Mouse (Mus musculus) intestine, embryonic 14.5 days (tissue): Measurements from ENCODE around the gene Poldip3. TPM values are rescaled to one million over a fixed set of nuclear protein-coding genes. Genes with fewer than 3 reads are reported as not detected.

ENCODE experiments used
- ATAC-seq: fragments of 200-750 bp; cut with Nextera tagmentation; replicated peaks from 2 replicates; pipeline ENCODE4 v1.8.0; 2017; ENCODE audit warnings: low read depth, moderate number of reproducible peaks, moderate TSS enrichment, moderate library complexity; ENCODE audit not compliant: low FRiP score, low TSS enrichment
- DNase-seq: peaks from one replicate; pipeline ENCODE4 v3.0.0-alpha.2; 2018; ENCODE audit warnings: low spot score
- H3K27ac ChIP-seq: fragments of 300-500 bp; sonication (generic); 2 replicates; pipeline ENCODE4 v1.5.1; 2014; ENCODE audit warnings: low read depth, mild to moderate bottlenecking, control low read depth
- H3K27me3 ChIP-seq: fragments of 300-500 bp; sonication (generic); replicated peaks from 2 replicates; pipeline ENCODE4 v1.6.1; 2014; ENCODE audit warnings: low read length, control low read depth; ENCODE audit not compliant: control insufficient read depth, insufficient read depth
- H3K36me3 ChIP-seq: fragments of 300-500 bp; sonication (generic); 2 replicates; pipeline ENCODE4 v1.6.1; 2014; ENCODE audit warnings: low read length, control low read depth; ENCODE audit not compliant: control insufficient read depth, insufficient read depth
- H3K4me1 ChIP-seq: fragments of 300-500 bp; sonication (generic); replicated peaks from 2 replicates; pipeline ENCODE4 v1.6.1; 2014; ENCODE audit warnings: low read length, control low read depth, mixed read lengths; ENCODE audit not compliant: control insufficient read depth, insufficient read depth
- H3K4me2 ChIP-seq: fragments of 300-500 bp; sonication (generic); 2 replicates; pipeline ENCODE4 v1.6.1; 2014; ENCODE audit warnings: low read length
- H3K4me3 ChIP-seq: fragments of 300-500 bp; sonication (generic); 2 replicates; pipeline ENCODE4 v1.5.1; 2014; ENCODE audit warnings: low read depth, low read length, control low read depth, mixed read lengths
- H3K9ac ChIP-seq: fragments of 300-500 bp; sonication (generic); 2 replicates; pipeline ENCODE4 v1.6.1; 2014; ENCODE audit warnings: mild to moderate bottlenecking, low read length
- H3K9me3 ChIP-seq: fragments of 300-500 bp; sonication (generic); 2 replicates; pipeline ENCODE4 v1.6.1; 2016; ENCODE audit warnings: low read length, control low read depth; ENCODE audit not compliant: control insufficient read depth
- WGBS: fragments of 180-500 bp; shearing (Covaris S2); extraction: QIAGEN DNeasy Blood & Tissue Kit; methylation state at CpG from one replicate; pipeline ENCODE4 v1.1.7; 2014; 5-methylcytosine and 5-hydroxymethylcytosine counted together
- polyA plus RNA-seq: library from polyadenylated mRNA; unstranded; fragments of >200 nt; fragmentation: Nextera tagmentation; extraction: Ambion mirVana; gene quantifications from 2 replicates; pipeline ENCODE4 v1.2.1, GENCODE M21; 2014

Poldip3 gene
- polyA plus RNA-seq, 1 experiment from 2014 or later = 145 TPM

DNA sequence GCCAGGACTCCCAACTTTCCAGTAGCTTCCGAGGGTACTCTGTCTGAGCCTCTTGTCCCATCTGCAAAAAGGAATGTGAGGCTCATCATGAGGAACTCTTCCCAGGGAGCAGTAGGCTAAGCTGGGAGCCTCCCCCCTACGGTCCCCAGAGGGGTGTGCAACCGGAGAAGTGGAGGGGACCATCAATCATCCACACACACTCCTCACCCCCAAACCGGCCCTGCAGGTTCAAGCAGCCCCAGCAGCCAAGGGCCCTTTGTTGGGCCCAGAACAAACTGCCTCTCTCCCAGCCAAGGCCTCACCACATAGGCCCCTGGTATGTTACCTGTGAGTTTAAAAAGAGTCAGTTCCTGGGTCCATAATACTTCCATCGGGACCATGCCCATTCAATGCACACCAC, 17.9 kb upstream of the Poldip3 start:
- DNase-seq (no peak), ATAC-seq (no peak)
- Histone ChIP-seq H3K27me3 (no peaks in the 10 kb centered on the region), H3K4me2 (no peak overlapping the region), H3K36me3 (peaks cover 2% of the 10 kb centered on the region; the same call in 1 of the 2 replicates), H3K4me1 (peaks cover 27% of the 10 kb centered on the region), H3K4me3 (no peak overlapping the region), H3K9ac (no peak overlapping the region), H3K27ac (no peak overlapping the region), H3K9me3 (no peaks in the 10 kb centered on the region)
- WGBS = 48% methylated on average over 5 of the region's 5 CpGs

DNA sequence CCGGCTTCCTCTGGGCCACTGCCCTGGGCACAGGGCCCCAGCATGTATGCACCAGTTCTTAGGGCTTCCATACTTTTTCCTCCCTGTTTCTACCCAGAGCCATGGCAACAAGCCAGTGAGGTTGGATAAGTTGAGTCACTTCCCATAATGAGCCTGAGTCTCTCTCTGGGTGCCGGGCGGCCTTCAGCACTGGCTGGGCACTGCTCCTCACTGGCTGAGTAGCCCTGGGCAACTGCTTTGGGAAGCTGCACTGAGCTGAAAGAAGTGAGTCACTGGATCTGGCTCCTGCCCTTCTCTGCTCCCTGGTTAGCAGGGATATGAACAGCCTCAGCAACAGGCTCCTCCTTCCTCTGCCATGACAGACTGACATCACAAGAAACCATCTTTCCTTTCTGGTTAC, 17.5 kb upstream of the Poldip3 start:
- H3K9me3 ChIP-seq = no peaks in the 10 kb centered on the region
- no peak overlapping the region for H3K4me2 ChIP-seq
- ATAC-seq (no peak), DNase-seq (no peak)
- 84% methylated on average over 3 of the region's 3 CpGs for WGBS
- no peak overlapping the region for H3K4me3 ChIP-seq
- no peak overlapping the region for H3K27ac ChIP-seq
- no peaks in the 10 kb centered on the region for H3K27me3 ChIP-seq
- no peak overlapping the region for H3K9ac ChIP-seq
- peaks cover 7% of the 10 kb centered on the region; the same call in 1 of the 2 replicates for H3K36me3 ChIP-seq
- peaks cover 27% of the 10 kb centered on the region for H3K4me1 ChIP-seq

GRCm38 (mm10) chr15:83165526-83166315, 16.5 kb upstream of the Poldip3 start:
- Histone ChIP-seq H3K4me1 (peaks cover 18% of the 10 kb centered on the region), H3K4me3 (no peak overlapping the region), H3K36me3 (peaks cover 10% of the 10 kb centered on the region), H3K9ac (no peak overlapping the region), H3K27me3 (no peaks in the 10 kb centered on the region), H3K27ac (no peak overlapping the region), H3K4me2 (no peak overlapping the region), H3K9me3 (no peaks in the 10 kb centered on the region)
- DNase-seq (no peak), ATAC-seq (no peak)
- 92% methylated on average over 13 of the region's 13 CpGs for WGBS

GRCm38 (mm10) chr15:83164971-83165471, 15.8 kb upstream of the Poldip3 start:
- H3K9ac ChIP-seq = no peak overlapping the region
- DNase-seq = no peak
- H3K4me3 ChIP-seq = no peak overlapping the region
- H3K27ac ChIP-seq = no peak overlapping the region
- 60% methylated on average over 5 of the region's 5 CpGs for WGBS
- 0 out of 2 replicates have a peak, but pooled peaks have one; percentile 33 for ATAC-seq
- H3K9me3 ChIP-seq = no peaks in the 10 kb centered on the region
- no peaks in the 10 kb centered on the region for H3K27me3 ChIP-seq
- H3K4me2 ChIP-seq = no peak overlapping the region
- peaks cover 17% of the 10 kb centered on the region for H3K36me3 ChIP-seq
- peaks cover 13% of the 10 kb centered on the region; the same call in 1 of the 2 replicates for H3K4me1 ChIP-seq

DNA sequence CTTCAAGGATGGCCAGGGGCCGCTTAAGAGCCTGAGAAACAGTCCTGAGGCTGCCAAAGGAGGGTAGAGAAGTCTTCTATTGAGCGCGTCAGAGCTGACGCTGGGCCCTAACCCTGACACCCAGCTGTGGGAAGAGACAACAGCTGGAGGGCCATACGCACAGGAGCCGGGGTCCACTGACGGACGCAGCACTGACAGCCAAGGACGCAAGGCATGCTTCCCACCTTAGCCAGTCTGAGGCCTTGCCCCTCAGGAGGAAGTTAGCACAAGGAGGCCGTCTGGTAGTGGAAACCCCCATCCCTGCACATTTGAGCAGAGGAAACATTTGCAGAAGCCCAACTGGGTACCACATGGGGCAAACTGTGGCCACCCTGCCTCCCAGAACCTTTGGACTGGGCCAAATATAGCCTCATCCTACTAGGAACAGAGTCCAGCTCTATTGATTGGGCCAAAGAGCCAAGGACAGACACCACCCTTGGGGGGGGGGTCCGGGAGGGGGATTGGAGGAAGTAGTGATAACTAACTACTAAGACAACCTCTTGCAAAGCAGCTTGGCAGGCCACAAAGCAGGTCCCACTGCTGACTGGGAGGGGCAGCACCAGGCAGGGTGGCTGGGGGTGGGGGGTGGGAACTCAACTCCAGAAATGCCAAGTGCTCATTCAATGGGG, 13.8 kb upstream of the Poldip3 start:
- DNase-seq = no peak
- H3K9me3 ChIP-seq = no peaks in the 10 kb centered on the region
- no peaks in the 10 kb centered on the region for H3K27me3 ChIP-seq
- no peak overlapping the region for H3K4me2 ChIP-seq
- no peak overlapping the region for H3K4me3 ChIP-seq
- H3K27ac ChIP-seq = no peak overlapping the region
- H3K36me3 ChIP-seq = peaks cover 38% of the 10 kb centered on the region
- peaks cover 13% of the 10 kb centered on the region; the same call in 1 of the 2 replicates for H3K4me1 ChIP-seq
- no peak for ATAC-seq
- H3K9ac ChIP-seq = no peak overlapping the region
- WGBS = 88% methylated on average over 11 of the region's 11 CpGs

DNA sequence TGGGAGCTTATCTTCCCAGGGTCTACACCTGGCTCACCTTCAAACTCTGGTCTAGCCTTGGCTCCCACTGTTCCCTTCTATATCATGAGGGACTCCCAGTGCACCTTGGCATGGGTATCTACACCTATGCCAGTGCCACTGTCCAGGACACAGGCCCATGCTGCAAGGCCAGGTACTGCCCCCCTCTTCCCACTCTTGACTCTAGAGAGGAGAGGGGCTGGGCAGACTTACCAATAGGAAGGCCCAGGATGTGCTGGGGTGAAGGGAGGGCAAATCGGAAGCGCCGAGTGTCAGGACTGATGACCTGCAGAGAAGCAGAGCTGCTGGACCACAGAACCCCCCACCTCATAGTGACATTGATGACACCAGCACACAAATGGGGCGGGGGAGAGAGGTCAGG, 12.8 kb upstream of the Poldip3 start:
- Histone ChIP-seq H3K27ac (no peak overlapping the region), H3K9me3 (no peaks in the 10 kb centered on the region), H3K4me3 (no peak overlapping the region), H3K4me1 (peaks cover 7% of the 10 kb centered on the region; the same call in 1 of the 2 replicates), H3K9ac (no peak overlapping the region), H3K4me2 (no peak overlapping the region), H3K27me3 (no peaks in the 10 kb centered on the region), H3K36me3 (peaks cover 43% of the 10 kb centered on the region)
- ATAC-seq (no peak), DNase-seq (no peak)
- WGBS = 93% methylated on average over 4 of the region's 4 CpGs

- Histone ChIP-seq H3K27ac (no peak overlapping the region), H3K9me3 (no peaks in the 10 kb centered on the region), H3K4me1 (0 out of 2 replicates have a peak, but pooled peaks cover 3% of the 10 kb centered on the region), H3K27me3 (no peaks in the 10 kb centered on the region), H3K36me3 (peaks cover 43% of the 10 kb centered on the region), H3K4me2 (no peak overlapping the region), H3K9ac (no peak overlapping the region), H3K4me3 (no peak overlapping the region)
- DNase-seq (no peak), ATAC-seq (no peak)
- 73% methylated on average over 10 of the region's 10 CpGs for WGBS
Observed at GRCm38 (mm10) chr15:83161062-83161748, 12.0 kb upstream of the Poldip3 start.

DNA sequence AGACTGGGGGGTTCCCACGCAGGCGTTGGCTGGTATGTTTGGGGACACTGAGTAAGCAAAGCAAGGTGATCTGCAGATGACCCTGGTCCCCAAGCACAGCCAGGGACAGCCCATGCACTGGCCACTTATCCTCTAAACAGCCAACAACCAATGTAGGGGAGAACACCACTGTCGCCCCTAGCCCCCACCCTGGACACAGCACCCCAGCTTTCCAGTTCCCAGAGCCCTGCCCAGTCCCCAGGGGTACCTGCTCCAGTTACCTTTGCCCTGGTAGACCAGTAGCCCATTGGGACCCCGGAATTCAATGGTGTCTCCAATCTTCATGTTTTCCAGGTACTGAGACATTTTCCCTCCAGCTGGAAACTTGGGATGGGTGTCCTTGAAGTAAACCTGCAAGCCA, 11.4 kb upstream of the Poldip3 start:
- Histone ChIP-seq H3K9me3 (no peaks in the 10 kb centered on the region), H3K36me3 (peaks cover 41% of the 10 kb centered on the region), H3K4me3 (no peak overlapping the region), H3K4me1 (0 out of 2 replicates have a peak, but pooled peaks cover 3% of the 10 kb centered on the region), H3K9ac (no peak overlapping the region), H3K4me2 (no peak overlapping the region), H3K27me3 (no peaks in the 10 kb centered on the region), H3K27ac (no peak overlapping the region)
- ATAC-seq = no peak
- DNase-seq = no peak
- WGBS = 93% methylated on average over 4 of the region's 4 CpGs
